Mouse (Mus musculus) CH12.LX (cell line): ENCODE data around the gene H2-Oa. TPM values are rescaled to one million over a fixed set of nuclear protein-coding genes. Genes with fewer than 3 reads are reported as not detected.

Source experiments
- DNase-seq: peaks from one replicate; pipeline ENCODE4 v3.0.0-alpha.2; 2013; ENCODE audit errors: extremely low read depth
- H3K27ac ChIP-seq: 2 replicates; pipeline ENCODE4 v1.5.1; 2012; ENCODE audit warnings: low read depth, mild to moderate bottlenecking, control low read depth, moderate library complexity; ENCODE audit not compliant: insufficient read depth
- H3K27me3 ChIP-seq: replicated peaks from 2 replicates; pipeline ENCODE3; 2012; ENCODE audit warnings: inconsistent platforms
- H3K36me3 ChIP-seq, 2 experiments: replicated peaks in 1 of 2; 2 replicates each; pipeline versions ENCODE3 to v1.6.1; 2012; ENCODE audit warnings: inconsistent platforms in 1 of 2, low read length in 1 of 2, mild to moderate bottlenecking in 1 of 2, mixed read lengths in 1 of 2, moderate library complexity in 1 of 2; ENCODE audit not compliant: control insufficient read depth in 1 of 2, insufficient read depth in 1 of 2
- H3K4me1 ChIP-seq, 2 experiments: 2 replicates each; pipeline ENCODE4 v1.6.1; 2012; ENCODE audit warnings: inconsistent platforms in 1 of 2, moderate library complexity in 1 of 2; ENCODE audit not compliant: insufficient read depth in 2 of 2, control insufficient read depth in 1 of 2
- H3K4me2 ChIP-seq: 2 replicates; pipeline ENCODE4 v1.6.1; 2012; ENCODE audit warnings: low read depth, mild to moderate bottlenecking, control low read depth; ENCODE audit not compliant: poor library complexity, insufficient read depth, severe bottlenecking
- H3K4me3 ChIP-seq, 3 experiments: fragments of 150-350 bp in 1 of 3; sonication (generic) in 1 of 3; replicated peaks in 1 of 3; 2 replicates each; pipeline versions ENCODE3 to v1.5.1; 2011 to 2012; ENCODE audit warnings: low read depth in 2 of 3, low read length in 2 of 3, mild to moderate bottlenecking in 2 of 3, moderate library complexity in 2 of 3, control low read depth in 1 of 3, improper control_type of control experiment in 1 of 3, inconsistent platforms in 1 of 3, mixed read lengths in 1 of 3; ENCODE audit not compliant: poor library complexity in 1 of 3
- H3K79me2 ChIP-seq: replicated peaks from 2 replicates; pipeline ENCODE4 v1.6.1; 2012; ENCODE audit warnings: mild to moderate bottlenecking, moderate library complexity; ENCODE audit not compliant: control insufficient read depth, poor library complexity, insufficient read depth, severe bottlenecking; ENCODE audit errors: extremely low read depth
- H3K9ac ChIP-seq: 2 replicates; pipeline ENCODE4 v1.6.1; 2012; ENCODE audit warnings: low read depth, mild to moderate bottlenecking, control low read depth, moderate library complexity; ENCODE audit not compliant: insufficient read depth
- H3K9me3 ChIP-seq: replicated peaks from 2 replicates; pipeline ENCODE3; 2012; ENCODE audit warnings: low read length, inconsistent platforms, mixed read lengths
- BHLHE40 ChIP-seq: IDR thresholded peaks from 2 replicates; pipeline ENCODE4 v1.6.1; 2011; ENCODE audit warnings: mild to moderate bottlenecking, low read depth, low read length, improper control_type of control experiment
- CHD2 ChIP-seq: IDR thresholded peaks from 2 replicates; pipeline ENCODE4 v1.6.1; 2011; ENCODE audit warnings: low read length, improper control_type of control experiment
- ELF1 ChIP-seq: IDR thresholded peaks from 2 replicates; pipeline ENCODE4 v1.6.1; 2014; ENCODE audit warnings: low read depth, mild to moderate bottlenecking, inconsistent platforms, low read length, improper control_type of control experiment
- EP300 ChIP-seq: IDR thresholded peaks from 2 replicates; pipeline ENCODE4 v1.6.1; 2011; ENCODE audit warnings: low read length, improper control_type of control experiment
- ETS1 ChIP-seq: conservative IDR thresholded peaks from 2 replicates; pipeline ENCODE4 v1.6.1; 2012; ENCODE audit warnings: low read depth, mild to moderate bottlenecking, inconsistent platforms, low read length, improper control_type of control experiment, moderate library complexity
- GABPA ChIP-seq: IDR thresholded peaks from 2 replicates; pipeline ENCODE4 v1.6.1; 2012; ENCODE audit warnings: low read depth, low read length, improper control_type of control experiment, inconsistent platforms; ENCODE audit not compliant: insufficient replicate concordance
- HCFC1 ChIP-seq: IDR thresholded peaks from 2 replicates; pipeline ENCODE4 v1.6.1; 2012; ENCODE audit warnings: low read depth, mild to moderate bottlenecking, inconsistent platforms, low read length, improper control_type of control experiment
- IRF4 ChIP-seq: IDR thresholded peaks from 2 replicates; pipeline ENCODE4 v1.6.1; 2014; ENCODE audit warnings: low read depth, mild to moderate bottlenecking, inconsistent platforms, low read length, improper control_type of control experiment
- JUN ChIP-seq: IDR thresholded peaks from 2 replicates; pipeline ENCODE4 v1.6.1; 2011; ENCODE audit warnings: low read depth, mild to moderate bottlenecking, low read length, improper control_type of control experiment, moderate library complexity; ENCODE audit not compliant: insufficient read depth
- JUND ChIP-seq: conservative IDR thresholded peaks from 2 replicates; pipeline ENCODE4 v1.6.1; 2011; ENCODE audit warnings: low read depth, low read length, improper control_type of control experiment
- KAT2A ChIP-seq: IDR thresholded peaks from 2 replicates; pipeline ENCODE4 v1.6.1; 2012; ENCODE audit warnings: low read length, improper control_type of control experiment, inconsistent platforms; ENCODE audit not compliant: insufficient replicate concordance
- MAFK ChIP-seq: IDR thresholded peaks from 2 replicates; pipeline ENCODE4 v1.6.1; 2011; ENCODE audit warnings: low read length, improper control_type of control experiment; ENCODE audit not compliant: insufficient replicate concordance
- MXI1 ChIP-seq: IDR thresholded peaks from 2 replicates; pipeline ENCODE4 v1.6.1; 2011; ENCODE audit warnings: mild to moderate bottlenecking, low read depth, low read length, improper control_type of control experiment
- MYC ChIP-seq: IDR thresholded peaks from 2 replicates; pipeline ENCODE4 v1.6.1; 2011; ENCODE audit warnings: low read depth, mild to moderate bottlenecking, improper control_type of control experiment, low read length
- NELFE ChIP-seq: IDR thresholded peaks from 2 replicates; pipeline ENCODE4 v1.6.1; 2011; ENCODE audit warnings: low read depth, low read length, improper control_type of control experiment
- PAX5 ChIP-seq: IDR thresholded peaks from 2 replicates; pipeline ENCODE4 v1.6.1; 2012; ENCODE audit warnings: low read length, inconsistent platforms, mixed read lengths
- POLR2A ChIP-seq: IDR thresholded peaks from 2 replicates; pipeline ENCODE4 v1.6.1; 2011; ENCODE audit warnings: low read depth, mild to moderate bottlenecking, improper control_type of control experiment, low read length
- POLR2AphosphoS2 ChIP-seq: IDR thresholded peaks from 2 replicates; pipeline ENCODE4 v1.6.1; 2011; ENCODE audit warnings: low read depth, low read length, improper control_type of control experiment
- RAD21 ChIP-seq: IDR thresholded peaks from 2 replicates; pipeline ENCODE4 v1.6.1; 2011; ENCODE audit warnings: low read depth, mild to moderate bottlenecking, low read length, improper control_type of control experiment, moderate library complexity
- RCOR1 ChIP-seq: conservative IDR thresholded peaks from 2 replicates; pipeline ENCODE4 v1.6.1; 2012; ENCODE audit warnings: low read depth, mild to moderate bottlenecking, inconsistent platforms, low read length, improper control_type of control experiment
- TBP ChIP-seq: conservative IDR thresholded peaks from 2 replicates; pipeline ENCODE4 v1.6.1; 2011; ENCODE audit warnings: low read depth, low read length, improper control_type of control experiment
- TCF12 ChIP-seq: IDR thresholded peaks from 2 replicates; pipeline ENCODE4 v1.6.1; 2014; ENCODE audit warnings: low read depth, mild to moderate bottlenecking, inconsistent platforms, low read length, improper control_type of control experiment
- UBTF ChIP-seq: IDR thresholded peaks from 2 replicates; pipeline ENCODE4 v1.6.1; 2012; ENCODE audit warnings: low read depth, mild to moderate bottlenecking, inconsistent platforms, low read length, improper control_type of control experiment, moderate library complexity
- USF1 ChIP-seq: IDR thresholded peaks from 2 replicates; pipeline ENCODE4 v1.6.1; 2014; ENCODE audit warnings: low read depth, mild to moderate bottlenecking, inconsistent platforms, low read length, improper control_type of control experiment
- USF2 ChIP-seq: conservative IDR thresholded peaks from 2 replicates; pipeline ENCODE4 v1.6.1; 2011; ENCODE audit warnings: low read depth, low read length, improper control_type of control experiment
- ZKSCAN1 ChIP-seq: IDR thresholded peaks from 2 replicates; pipeline ENCODE4 v1.6.1; 2012; ENCODE audit warnings: low read depth, inconsistent platforms, low read length, improper control_type of control experiment, borderline replicate concordance
- ZMIZ1 ChIP-seq: IDR thresholded peaks from 2 replicates; pipeline ENCODE4 v1.6.1; 2012; ENCODE audit warnings: low read depth, mild to moderate bottlenecking, inconsistent platforms, low read length, improper control_type of control experiment
- dilution Hi-C: fragments of 300-500 bp; cut with MboI; formaldehyde crosslinking; loops from 2 replicates; pipeline ENCODE4 v1.14.3; 2020; ENCODE audit warnings: low sequenced_read_pairs; ENCODE audit not compliant: extremely low pct_unique_long_range_greater_than_20kb, extremely low pct_ligation_motif_present
- in situ Hi-C: fragments of 300-500 bp; cut with MboI; formaldehyde crosslinking; loops from 3 replicates; pipeline ENCODE4 v1.14.3; 2019; ENCODE audit warnings: low sequenced_read_pairs, low pct_ligation_motif_present, low pct_unique_long_range_greater_than_20kb, mixed read lengths
- polyA plus RNA-seq: library from polyadenylated mRNA; unstranded; fragments of >175 nt; gene quantifications from 2 replicates; pipeline ENCODE4 v1.2.1, GENCODE M21; 2012; ENCODE audit warnings: low read depth; ENCODE audit not compliant: insufficient read length
- total RNA-seq, 2 experiments: library from RNA; depleted of rRNA; stranded (reverse); fragments of 300-350 nt in 1 of 2; fragments of >200 nt in 1 of 2; gene quantifications; 2 replicates each; pipeline ENCODE4 v1.2.3; 2012 to 2014

The H2-Oa gene
- total and polyA plus RNA-seq, 3 experiments, result 21.5 to 42.7 (median 40.4) TPM

DNA sequence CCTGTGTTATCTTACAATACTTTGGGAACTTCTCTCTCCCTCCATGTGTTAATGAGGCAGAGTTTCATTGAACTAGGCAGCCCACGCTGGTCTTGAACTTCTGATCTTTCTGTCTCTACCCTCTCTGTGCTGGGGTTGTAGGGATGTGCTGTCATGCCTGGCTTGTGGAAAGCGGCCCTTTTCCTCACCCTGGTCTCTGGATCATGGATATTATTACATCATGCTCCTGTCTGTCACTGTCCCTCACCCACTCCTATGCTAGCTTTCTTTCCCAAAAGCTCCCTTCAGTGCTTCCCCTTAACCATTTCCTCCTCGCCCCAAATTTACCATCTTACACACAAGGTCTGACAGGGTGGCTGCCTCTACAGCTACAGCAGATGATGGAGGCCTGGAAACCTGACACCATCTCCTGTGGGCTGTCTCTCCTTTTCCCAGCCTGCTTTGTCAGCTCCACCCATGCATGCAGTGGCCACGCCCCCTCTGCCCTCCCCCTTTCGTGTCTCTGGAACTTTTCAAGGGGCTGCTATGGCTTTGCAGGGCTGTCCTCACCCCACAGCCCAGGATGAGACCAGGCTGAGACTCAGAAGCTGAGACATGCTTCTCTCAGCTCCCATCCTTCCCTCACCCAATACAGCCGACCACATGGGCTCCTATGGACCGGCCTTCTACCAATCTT lies 1.2 kb downstream of the H2-Oa start:
- H3K9ac ChIP-seq, result no peak overlapping the region
- no peak for DNase-seq
- in situ Hi-C loops (loop anchor here (5.0 kb wide), 2 partner anchors 34 to 69 kb away; no protein-coding TSS in a partner anchor), dilution Hi-C loops (no loop called here)
- H3K79me2 ChIP-seq, result no peaks in the 10 kb centered on the region
- H3K4me3 ChIP-seq, result peak overlapping the region in 2 of 3 experiments; percentile 57 to 77
- H3K4me1 ChIP-seq, result peaks cover 5 to 45% of the 10 kb centered on the region in 2 experiments
- TF ChIP-seq MAFK (no peak), ZMIZ1 (no peak), UBTF (no peak), IRF4 (no peak), JUN (no peak), RCOR1 (no peak), NELFE (no peak), USF2 (no peak), BHLHE40 (no peak), TCF12 (no peak), JUND (no peak), HCFC1 (no peak), USF1 (no peak), RAD21 (no peak)
- H3K27ac ChIP-seq, result no peak overlapping the region
- peaks cover 8% of the 10 kb centered on the region for H3K9me3 ChIP-seq
- H3K27me3 ChIP-seq, result no peaks in the 10 kb centered on the region
- peaks cover 3 to 28% of the 10 kb centered on the region in 2 experiments for H3K36me3 ChIP-seq
- no peak overlapping the region for H3K4me2 ChIP-seq

DNA sequence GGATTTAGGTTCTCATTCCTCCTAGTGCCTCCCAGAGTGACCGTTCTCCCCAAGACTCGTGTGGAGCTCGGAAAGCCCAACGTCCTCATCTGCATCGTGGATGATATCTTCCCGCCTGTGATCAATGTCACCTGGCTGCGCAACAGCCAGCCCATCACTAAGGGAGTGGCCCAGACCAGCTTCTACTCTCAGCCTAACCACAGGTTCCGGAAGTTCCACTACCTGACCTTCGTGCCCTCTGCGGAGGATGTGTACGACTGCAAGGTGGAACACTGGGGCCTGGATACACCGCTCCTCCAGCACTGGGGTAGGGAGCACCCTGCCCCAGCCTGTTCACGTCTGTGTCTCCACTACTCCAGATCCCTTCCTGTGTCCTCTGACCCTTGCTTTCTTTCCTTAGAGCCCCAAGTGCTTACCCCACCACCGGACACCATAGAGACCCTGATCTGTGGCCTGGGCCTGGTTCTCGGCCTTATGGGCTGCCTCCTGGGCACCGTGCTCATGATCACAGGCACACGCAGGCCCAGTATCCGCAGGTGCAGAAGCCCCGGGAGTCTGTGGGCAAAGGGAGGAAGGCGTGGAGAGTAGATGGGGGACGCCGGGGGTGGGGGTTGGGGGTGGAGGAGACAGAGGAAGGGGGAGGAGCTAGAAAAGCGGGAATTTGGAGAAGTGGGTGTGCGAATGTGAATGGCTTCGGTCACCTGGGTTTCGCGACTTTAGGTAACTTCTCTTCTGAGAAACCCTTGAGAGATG lies 2.3 kb downstream of the H2-Oa start:
- in situ Hi-C loops (loop anchor here (5.0 kb wide), 2 partner anchors 33 to 68 kb away; no protein-coding TSS in a partner anchor), dilution Hi-C loops (no loop called here)
- H3K79me2 ChIP-seq, result no peaks in the 10 kb centered on the region
- H3K4me2 ChIP-seq, result no peak overlapping the region
- no peak overlapping the region for H3K27ac ChIP-seq
- H3K9me3 ChIP-seq, result peaks cover 8% of the 10 kb centered on the region
- peaks cover 3 to 28% of the 10 kb centered on the region in 2 experiments for H3K36me3 ChIP-seq
- H3K4me3 ChIP-seq, result no peak overlapping the region
- TF ChIP-seq EP300 (no peak), MXI1 (no peak), IRF4 (no peak), USF1 (no peak), BHLHE40 (no peak), TBP (no peak), POLR2A (no peak), MYC (no peak), ELF1 (no peak), KAT2A (no peak), HCFC1 (no peak), NELFE (no peak), CHD2 (no peak), GABPA (no peak), POLR2AphosphoS2 (no peak), ZKSCAN1 (no peak), ETS1 (no peak), PAX5 (no peak), RAD21 (no peak)
- no peak for DNase-seq
- no peaks in the 10 kb centered on the region for H3K27me3 ChIP-seq
- no peak overlapping the region for H3K9ac ChIP-seq
- peaks cover 10 to 55% of the 10 kb centered on the region in 2 experiments for H3K4me1 ChIP-seq
